Mouse (Mus musculus) T-helper 2 cell (primary cell): ENCODE data around the gene Vpreb3.
"Not testable (repeated sequence)": the region's sequence is repeated elsewhere in the genome, so short reads cannot be mapped to it uniquely, and the experiment has no call there.

Source experiments
- in situ Hi-C: fragments of 300-600 bp; cut with MboI, MseI; formaldehyde crosslinking; loops from one replicate; pipeline ENCODE4 v1.15.1; 2025; ENCODE audit warnings: high pct_unique_total_duplicates

Vpreb3 gene

GRCm38 (mm10) chr10:75954381-75954811 lies 11.5 kb downstream of the Vpreb3 start, which contains the start of gene Gm5134:
Gene Gm5134 (plus strand): TSS chr10:75954514.
- in situ Hi-C loops = loop anchor here (5.0 kb wide), 1 partner anchor 67 kb away; no protein-coding TSS in a partner anchor

GRCm38 (mm10) chr10:75973846-75974245 lies 31.0 kb downstream of the Vpreb3 start:
- in situ Hi-C loops = loop anchor here (10.0 kb wide), 2 partner anchors 141 to 1161 kb away; partner anchors contain the start of gene Slc5a4b

GRCm38 (mm10) chr10:75975216-75975615 lies 32.4 kb downstream of the Vpreb3 start:
- in situ Hi-C loops = loop anchor here (10.0 kb wide), 2 partner anchors 140 to 1160 kb away; partner anchors contain the start of gene Slc5a4b

GRCm38 (mm10) chr10:75978119-75978834 lies 35.4 kb downstream of the Vpreb3 start:
- in situ Hi-C loops = loop anchor here (10.0 kb wide), 2 partner anchors 137 to 1157 kb away; partner anchors contain the start of gene Slc5a4b

GRCm38 (mm10) chr10:75978835-75979157 lies 35.9 kb downstream of the Vpreb3 start:
- in situ Hi-C loops = loop anchor here (10.0 kb wide), 2 partner anchors 136 to 1156 kb away; partner anchors contain the start of gene Slc5a4b

- in situ Hi-C loops = loop anchor here (10.0 kb wide), 2 partner anchors 135 to 1155 kb away; partner anchors contain the start of gene Slc5a4b
These were observed 36.6 kb downstream of the Vpreb3 start for GRCm38 (mm10) chr10:75979432-75979831.

- in situ Hi-C loops = no loop called here
These were observed 47.7 kb downstream of the Vpreb3 start for GRCm38 (mm10) chr10:75990430-75991042.

GRCm38 (mm10) chr10:75993616-75994240 lies 50.9 kb downstream of the Vpreb3 start:
- in situ Hi-C loops = no loop called here

GRCm38 (mm10) chr10:75994531-75995210 lies 51.8 kb downstream of the Vpreb3 start:
- in situ Hi-C loops = not testable (repeated sequence)

- in situ Hi-C loops = no loop called here
These were observed 52.6 kb downstream of the Vpreb3 start for GRCm38 (mm10) chr10:75995463-75995862.

- in situ Hi-C loops = no loop called here
These were observed 53.5 kb downstream of the Vpreb3 start for GRCm38 (mm10) chr10:75996315-75996714.
